Mouse (Mus musculus) stomach, postnatal 0 days (tissue): ENCODE results near the gene Krt84.

Experiments used
- CTCF ChIP-seq: IDR thresholded peaks from 2 replicates; pipeline ENCODE4 v1.5.1; 2016; ENCODE audit warnings: antibody characterized with exemption, low read depth, mild to moderate bottlenecking, moderate library complexity
- EP300 ChIP-seq: optimal IDR thresholded peaks from 2 replicates; pipeline ENCODE3; 2016; ENCODE audit warnings: antibody characterized with exemption

- no peak for TF ChIP-seq EP300
- TF ChIP-seq CTCF = no peak
Observed at GRCm38 (mm10) chr15:101506896-101507758, 25.5 kb downstream of the Krt84 start.
